Mouse (Mus musculus) midbrain, embryonic 16.5 days (tissue): ENCODE measurements around the gene Olfr457. TPM values are rescaled to one million over a fixed set of nuclear protein-coding genes. Genes with fewer than 3 reads are reported as not detected.

Experiments
- ATAC-seq: fragments of 200-750 bp; cut with Nextera tagmentation; 2 replicates; pipeline ENCODE4 v1.8.0; 2017; ENCODE audit warnings: moderate TSS enrichment
- H3K27ac ChIP-seq: fragments of 300-500 bp; sonication (generic); 2 replicates; pipeline ENCODE4 v1.5.1; 2014; ENCODE audit warnings: mild to moderate bottlenecking, low read length, mixed read lengths
- H3K27me3 ChIP-seq: fragments of 300-500 bp; sonication (generic); 2 replicates; pipeline ENCODE4 v1.6.1; 2014; ENCODE audit warnings: low read depth, low read length, mixed read lengths; ENCODE audit not compliant: control insufficient read depth, insufficient read depth
- H3K36me3 ChIP-seq: fragments of 300-500 bp; sonication (generic); 2 replicates; pipeline ENCODE4 v1.6.1; 2014; ENCODE audit warnings: mild to moderate bottlenecking, low read length, moderate library complexity, mixed read lengths; ENCODE audit not compliant: control insufficient read depth, insufficient read depth
- H3K4me1 ChIP-seq: fragments of 300-500 bp; sonication (generic); 2 replicates; pipeline ENCODE4 v1.6.1; 2014; ENCODE audit warnings: mild to moderate bottlenecking, low read length, mixed read lengths; ENCODE audit not compliant: control insufficient read depth, insufficient read depth
- H3K4me2 ChIP-seq: fragments of 300-500 bp; sonication (generic); 2 replicates; pipeline ENCODE4 v1.6.1; 2014; ENCODE audit warnings: mild to moderate bottlenecking, low read length, mixed read lengths
- H3K4me3 ChIP-seq: fragments of 300-500 bp; sonication (generic); 2 replicates; pipeline ENCODE4 v1.5.1; 2014; ENCODE audit warnings: low read depth, mild to moderate bottlenecking, low read length, moderate library complexity, mixed read lengths
- H3K9ac ChIP-seq: fragments of 300-500 bp; sonication (generic); 2 replicates; pipeline ENCODE4 v1.6.1; 2014; ENCODE audit warnings: low read depth, low read length, mixed read lengths
- H3K9me3 ChIP-seq: fragments of 300-500 bp; sonication (generic); replicated peaks from 2 replicates; pipeline ENCODE4 v1.6.1; 2014; ENCODE audit warnings: mild to moderate bottlenecking, low read length, mixed read lengths; ENCODE audit not compliant: control insufficient read depth, poor library complexity, severe bottlenecking
- WGBS: fragments of 180-500 bp; shearing (Covaris S2); extraction: QIAGEN DNeasy Blood & Tissue Kit; methylation state at CpG from one replicate; pipeline ENCODE4 v1.1.7; 2014; 5-methylcytosine and 5-hydroxymethylcytosine counted together
- polyA plus RNA-seq: library from polyadenylated mRNA; unstranded; fragments of >200 nt; fragmentation: Nextera tagmentation; extraction: Ambion mirVana; gene quantifications from 2 replicates; pipeline ENCODE4 v1.2.1, GENCODE M21; 2015

Gene Olfr457
- polyA plus RNA-seq, 1 experiment from 2014 or later = not detected

DNA sequence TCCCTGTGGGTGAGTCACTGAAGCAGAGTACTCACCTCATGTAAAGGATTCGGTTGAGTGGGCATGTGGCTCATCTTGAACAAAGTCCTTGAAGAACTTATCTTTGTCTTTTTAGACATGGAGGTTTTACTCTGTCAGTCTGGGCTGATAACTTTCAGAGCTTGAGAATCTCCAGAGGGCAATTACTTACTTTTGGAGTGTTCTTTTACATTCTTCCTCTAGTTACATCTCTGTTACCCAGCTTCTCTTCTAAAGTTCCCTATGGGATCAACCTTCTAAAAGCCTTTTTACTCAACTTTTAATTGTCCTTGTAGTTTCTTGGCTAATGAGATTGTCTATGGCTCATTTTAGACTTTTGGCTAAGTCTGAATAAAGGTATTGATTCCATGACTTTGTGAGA, 11.0 kb downstream of the Olfr457 start, which contains the start of gene Olfr458:
TSS of gene Olfr458 (minus strand) at position 101 of the 400 bp plus-strand sequence.
- Histone ChIP-seq H3K4me2 (no peak within 1 kb of the TSS), H3K27ac (no peak within 1 kb of the TSS), H3K9ac (no peak within 1 kb of the TSS), H3K36me3 (no peaks in the 10 kb centered on the region), H3K4me3 (no peak within 1 kb of the TSS), H3K9me3 (no peaks in the 10 kb centered on the region), H3K27me3 (no peaks in the 10 kb centered on the region), H3K4me1 (no peaks in the 10 kb centered on the region)
- WGBS = 68% methylated on average over 1 of the region's 1 CpGs
- no peak for ATAC-seq

DNA sequence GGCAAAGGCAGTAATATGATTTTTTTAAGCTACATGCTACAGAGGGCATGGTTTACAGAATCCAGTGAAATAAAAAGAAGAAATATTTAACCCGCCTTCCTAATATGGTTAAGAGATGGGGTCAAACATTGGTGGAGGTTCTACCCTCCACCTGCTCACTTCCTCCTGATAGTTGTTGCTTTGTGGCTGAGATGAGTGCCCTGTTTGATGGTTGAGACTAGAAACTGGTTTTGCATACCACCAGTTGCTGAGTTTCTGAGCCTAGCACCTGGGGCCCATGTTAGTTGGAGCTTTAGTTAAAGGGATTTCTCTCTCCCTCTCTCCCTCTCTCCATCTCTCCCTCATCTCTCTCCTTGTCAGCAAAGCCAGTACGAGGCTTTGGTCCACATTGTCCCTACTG, 28.8 kb downstream of the Olfr457 start:
- no peak for ATAC-seq
- H3K4me1 ChIP-seq = no peaks in the 10 kb centered on the region
- H3K36me3 ChIP-seq = no peaks in the 10 kb centered on the region
- no peak overlapping the region for H3K9ac ChIP-seq
- WGBS = 68% methylated on average over 2 of the region's 2 CpGs
- H3K4me2 ChIP-seq = no peak overlapping the region
- no peak overlapping the region for H3K4me3 ChIP-seq
- H3K9me3 ChIP-seq = no peaks in the 10 kb centered on the region
- no peak overlapping the region for H3K27ac ChIP-seq
- H3K27me3 ChIP-seq = no peaks in the 10 kb centered on the region

DNA sequence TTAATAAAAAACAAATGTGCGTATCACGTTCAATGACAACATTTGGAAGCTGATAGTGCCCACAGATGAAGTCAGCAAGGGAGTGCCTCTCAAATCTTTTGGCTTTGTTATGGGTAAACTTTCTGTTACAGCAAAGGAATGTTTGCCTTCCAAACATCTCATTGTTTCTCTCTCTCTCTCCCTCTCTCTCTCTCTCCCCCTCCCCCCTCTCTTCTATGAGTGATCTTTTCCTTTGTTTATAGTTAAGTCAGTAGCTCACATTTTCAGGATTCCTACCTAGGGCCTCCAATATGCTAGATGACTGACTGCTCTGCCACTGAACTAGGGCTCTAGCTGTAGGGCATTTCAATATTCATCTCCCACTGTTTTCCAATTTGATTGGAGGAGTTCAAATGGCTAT, 31.6 kb downstream of the Olfr457 start:
- H3K27ac ChIP-seq = no peak overlapping the region
- no peaks in the 10 kb centered on the region for H3K27me3 ChIP-seq
- no peaks in the 10 kb centered on the region for H3K36me3 ChIP-seq
- H3K9ac ChIP-seq = no peak overlapping the region
- H3K4me3 ChIP-seq = no peak overlapping the region
- no peaks in the 10 kb centered on the region for H3K9me3 ChIP-seq
- no peaks in the 10 kb centered on the region for H3K4me1 ChIP-seq
- ATAC-seq = no peak
- H3K4me2 ChIP-seq = no peak overlapping the region
- 96% methylated on average over 2 of the region's 2 CpGs for WGBS

DNA sequence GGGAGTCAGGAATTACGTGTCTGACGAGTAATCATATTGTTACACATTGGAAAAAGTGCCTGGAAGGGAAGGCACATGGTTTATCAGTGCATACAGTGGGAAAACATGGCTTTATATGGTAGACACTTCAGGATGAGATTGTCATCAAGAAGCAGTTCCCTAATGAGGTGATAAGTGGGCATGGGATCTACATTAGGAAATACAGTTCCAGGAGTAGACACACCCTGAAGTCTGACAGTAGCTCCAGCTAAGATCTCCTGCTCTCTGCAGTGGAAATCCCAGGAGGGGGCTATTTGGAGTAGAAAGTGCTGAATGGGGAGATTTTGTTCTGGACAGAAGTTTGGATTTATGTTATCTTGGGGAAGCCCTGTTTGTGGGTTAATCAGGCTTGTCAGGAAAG, 34.7 kb downstream of the Olfr457 start:
- Histone ChIP-seq H3K9me3 (no peaks in the 10 kb centered on the region), H3K27me3 (no peaks in the 10 kb centered on the region), H3K9ac (no peak overlapping the region), H3K4me1 (no peaks in the 10 kb centered on the region), H3K4me2 (no peak overlapping the region), H3K36me3 (no peaks in the 10 kb centered on the region), H3K4me3 (no peak overlapping the region), H3K27ac (no peak overlapping the region)
- WGBS = 72% methylated on average over 2 of the region's 2 CpGs
- ATAC-seq = no peak

DNA sequence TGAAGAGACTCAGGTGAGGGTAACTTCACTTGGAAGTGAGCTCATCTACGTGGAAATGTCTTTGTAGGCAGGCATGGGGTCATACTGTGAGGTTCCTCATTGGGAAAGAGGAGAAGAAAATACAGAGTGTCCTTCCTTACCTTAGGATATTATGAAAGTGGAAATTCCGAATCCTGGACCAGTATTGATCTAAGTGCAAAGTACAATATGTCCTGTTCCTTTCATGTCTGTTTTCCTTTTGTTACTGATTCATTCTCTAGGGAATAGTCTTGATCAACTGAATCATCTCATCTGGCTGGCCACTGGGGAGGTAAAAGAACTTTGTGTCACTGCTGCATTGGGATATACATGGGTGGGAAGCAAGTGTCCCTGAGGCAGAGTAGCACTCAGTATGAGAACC, 40.6 kb downstream of the Olfr457 start:
- Histone ChIP-seq H3K27ac (no peak overlapping the region), H3K27me3 (no peaks in the 10 kb centered on the region), H3K9ac (no peak overlapping the region), H3K9me3 (no peaks in the 10 kb centered on the region), H3K4me3 (no peak overlapping the region), H3K36me3 (no peaks in the 10 kb centered on the region), H3K4me2 (no peak overlapping the region), H3K4me1 (no peaks in the 10 kb centered on the region)
- 67% methylated on average over 2 of the region's 2 CpGs for WGBS
- no peak for ATAC-seq

DNA sequence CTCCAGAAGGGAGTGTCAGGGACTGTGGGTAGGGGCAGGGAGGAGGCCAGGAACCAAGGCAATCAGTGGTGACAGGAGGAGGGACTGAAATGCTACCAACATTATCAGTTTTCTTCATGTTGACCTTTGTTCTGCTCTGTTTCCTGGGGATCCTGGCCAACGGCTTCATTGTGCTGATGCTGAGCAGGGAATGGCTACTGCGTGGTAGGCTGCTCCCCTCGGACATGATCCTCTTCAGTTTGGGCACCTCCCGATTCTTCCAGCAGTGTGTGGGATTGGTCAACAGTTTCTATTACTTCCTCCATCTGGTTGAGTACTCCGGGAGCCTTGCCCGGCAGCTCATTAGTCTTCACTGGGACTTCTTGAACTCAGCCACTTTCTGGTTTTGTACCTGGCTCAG, 41.7 kb downstream of the Olfr457 start, which contains the start of gene Tas2r126:
TSS of gene Tas2r126 (plus strand) at position 90 of the 400 bp plus-strand sequence.
- no peak within 1 kb of the TSS for H3K27ac ChIP-seq
- no peak within 1 kb of the TSS for H3K9ac ChIP-seq
- WGBS = 88% methylated on average over 6 of the region's 6 CpGs

DNA sequence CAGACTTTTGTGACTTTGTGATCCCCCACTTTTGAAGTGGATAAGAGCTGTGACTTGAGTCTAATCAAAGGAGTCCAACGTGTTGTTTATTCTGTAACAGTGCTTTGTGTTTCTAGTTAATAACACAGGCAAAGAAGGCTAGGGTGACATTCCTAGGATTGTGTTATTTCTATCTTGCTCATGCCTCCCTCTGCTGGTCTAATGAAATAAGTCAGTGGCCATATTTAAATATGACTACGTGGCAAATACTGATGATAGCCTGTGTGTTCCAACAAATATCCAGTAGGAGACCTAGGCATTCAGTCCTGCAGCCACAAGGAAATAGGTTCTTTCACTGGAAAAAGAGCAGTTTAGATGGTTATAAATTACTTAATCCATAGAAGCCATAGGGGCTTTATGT, 42.6 kb downstream of the Olfr457 start:
- no peak overlapping the region for H3K27ac ChIP-seq
- no peaks in the 10 kb centered on the region for H3K4me1 ChIP-seq
- no peak overlapping the region for H3K4me3 ChIP-seq
- no peak overlapping the region for H3K9ac ChIP-seq
- whole genome bisulfite sequencing = 57% methylated on average over 2 of the region's 2 CpGs
- H3K9me3 ChIP-seq = no peaks in the 10 kb centered on the region
- ATAC-seq = no peak
- no peaks in the 10 kb centered on the region for H3K27me3 ChIP-seq
- no peaks in the 10 kb centered on the region for H3K36me3 ChIP-seq
- H3K4me2 ChIP-seq = no peak overlapping the region

More for the DNA sequence above, 41.7 kb downstream of the Olfr457 start, which contains the start of gene Tas2r126:
- Histone ChIP-seq H3K36me3 (no peaks in the 10 kb centered on the region), H3K4me3 (no peak within 1 kb of the TSS), H3K4me2 (no peak within 1 kb of the TSS), H3K9me3 (no peaks in the 10 kb centered on the region), H3K27me3 (no peaks in the 10 kb centered on the region), H3K4me1 (no peaks in the 10 kb centered on the region)
- ATAC-seq = no peak

DNA sequence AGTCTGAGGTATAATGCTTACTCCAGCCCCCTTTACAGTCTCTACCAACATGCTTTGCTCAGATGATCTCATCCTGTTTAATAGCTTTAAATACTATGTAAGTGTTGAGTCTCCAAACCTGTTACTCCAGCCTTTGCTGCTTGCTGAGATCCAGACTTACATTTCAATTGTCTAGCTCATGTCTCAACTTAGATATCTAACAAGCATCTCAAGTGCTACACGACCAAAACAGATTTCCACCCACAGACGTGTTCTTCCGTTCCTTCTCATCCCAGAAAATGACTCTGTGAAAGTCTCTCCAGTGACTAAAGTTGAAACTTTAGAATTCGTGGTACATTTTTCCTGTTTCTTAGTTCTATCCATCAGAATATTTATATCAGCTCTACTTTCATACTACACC, 49.8 kb downstream of the Olfr457 start:
- Histone ChIP-seq H3K9ac (no peak overlapping the region), H3K9me3 (no peaks in the 10 kb centered on the region), H3K36me3 (no peaks in the 10 kb centered on the region), H3K4me1 (no peaks in the 10 kb centered on the region), H3K4me3 (no peak overlapping the region), H3K27me3 (no peaks in the 10 kb centered on the region), H3K4me2 (no peak overlapping the region), H3K27ac (no peak overlapping the region)
- 88% methylated on average over 4 of the region's 4 CpGs for WGBS
- ATAC-seq = no peak

DNA sequence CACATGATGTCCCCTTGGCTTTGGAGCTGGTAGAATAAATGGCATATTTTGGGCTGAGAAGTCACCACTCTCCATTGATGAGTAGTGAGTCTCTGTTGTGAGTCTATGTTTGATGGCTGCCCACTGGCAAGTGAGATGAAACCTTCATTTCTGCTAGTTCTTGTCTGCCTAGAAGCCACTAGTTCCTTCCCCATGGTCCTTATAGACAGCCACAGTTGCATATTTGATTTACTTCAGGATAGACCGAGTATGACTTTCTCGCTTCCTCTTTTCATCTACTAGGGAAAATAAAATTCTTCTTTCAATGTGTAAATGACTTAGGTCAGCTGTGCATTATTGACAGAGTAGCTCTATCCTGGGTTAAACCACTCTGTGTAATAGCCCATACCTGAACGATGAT, 51.7 kb downstream of the Olfr457 start:
- Histone ChIP-seq H3K4me1 (no peaks in the 10 kb centered on the region), H3K27me3 (no peaks in the 10 kb centered on the region), H3K36me3 (no peaks in the 10 kb centered on the region), H3K4me2 (no peak overlapping the region), H3K9ac (no peak overlapping the region), H3K9me3 (no peaks in the 10 kb centered on the region), H3K27ac (no peak overlapping the region), H3K4me3 (no peak overlapping the region)
- WGBS = 95% methylated on average over 3 of the region's 3 CpGs
- ATAC-seq = no peak
